Mouse (Mus musculus): Measurements from ENCODE around the gene Mrpl18.

- TF ChIP-seq POLR2A (IDR thresholded peaks at IDR 0.05; ENCODE audit: extremely low read depth, insufficient read depth, low read length) (no peak), CTCF (IDR thresholded peaks at IDR 0.05; ENCODE audit: low read depth, low read length) (no peak)
These were observed 661 bp downstream of the Mrpl18 start, which contains the start of gene Tcp1 for GRCm38 (mm10) chr17:12915488-12915880.
